Mouse (Mus musculus) splenic B cell, adult 2 months (primary cell): Measurements from ENCODE around the gene Gm20388.
A peak's percentile ranks its signal among the peaks of the same experiment; 100 is the strongest.

Experiments
- DNase-seq: peaks from one replicate; pipeline ENCODE4 v3.0.0-alpha.2; 2011; ENCODE audit warnings: low read depth, low spot score
- H3K27me3 ChIP-seq: 2 replicates; pipeline ENCODE4 v1.6.1; 2012; ENCODE audit warnings: mild to moderate bottlenecking, low read length, moderate library complexity, mixed read lengths; ENCODE audit not compliant: control insufficient read depth, poor library complexity, insufficient read depth, severe bottlenecking
- H3K36me3 ChIP-seq: 2 replicates; pipeline ENCODE4 v1.6.1; 2012; ENCODE audit warnings: mild to moderate bottlenecking, low read length, moderate library complexity, mixed read lengths; ENCODE audit not compliant: control insufficient read depth, poor library complexity, insufficient read depth, severe bottlenecking

Gm20388 gene

DNA sequence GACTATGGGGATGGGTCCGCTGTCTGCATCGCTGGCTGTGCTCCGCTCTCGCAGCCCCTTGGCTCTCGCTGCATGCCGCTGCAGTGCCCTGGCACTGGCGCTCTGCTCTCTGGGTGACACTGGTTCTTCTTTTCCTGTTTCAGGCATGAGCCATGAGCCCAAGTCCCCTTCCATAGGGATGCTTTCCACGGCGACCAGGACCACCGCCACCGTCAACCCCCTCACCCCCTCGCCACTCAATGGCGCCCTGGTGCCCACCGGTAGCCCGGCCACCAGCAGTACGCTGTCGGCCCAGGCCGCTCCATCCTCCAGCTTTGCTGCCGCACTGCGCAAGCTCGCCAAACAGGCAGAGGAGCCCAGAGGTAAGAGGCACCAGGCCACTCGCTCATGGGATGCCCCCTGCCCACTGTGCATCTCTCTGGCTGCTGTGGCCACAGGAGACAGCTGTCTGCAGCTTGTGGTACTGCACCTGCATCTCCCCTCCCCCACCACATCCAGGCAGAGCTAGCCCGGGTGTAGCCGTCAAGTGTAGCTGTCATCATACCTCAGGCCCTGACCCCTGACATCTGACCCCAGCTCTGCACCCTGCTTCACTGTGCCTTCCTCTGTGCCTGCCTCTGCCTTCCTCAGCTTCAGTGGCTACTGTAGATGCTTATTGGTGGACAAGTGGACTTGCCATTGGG is 642.9 kb downstream of the Gm20388 start:
- DNase-seq = no peak
- Histone ChIP-seq H3K36me3 (peaks cover 2% of the 10 kb centered on the region; the same call in 1 of the 2 replicates), H3K27me3 (no peaks in the 10 kb centered on the region)

DNA sequence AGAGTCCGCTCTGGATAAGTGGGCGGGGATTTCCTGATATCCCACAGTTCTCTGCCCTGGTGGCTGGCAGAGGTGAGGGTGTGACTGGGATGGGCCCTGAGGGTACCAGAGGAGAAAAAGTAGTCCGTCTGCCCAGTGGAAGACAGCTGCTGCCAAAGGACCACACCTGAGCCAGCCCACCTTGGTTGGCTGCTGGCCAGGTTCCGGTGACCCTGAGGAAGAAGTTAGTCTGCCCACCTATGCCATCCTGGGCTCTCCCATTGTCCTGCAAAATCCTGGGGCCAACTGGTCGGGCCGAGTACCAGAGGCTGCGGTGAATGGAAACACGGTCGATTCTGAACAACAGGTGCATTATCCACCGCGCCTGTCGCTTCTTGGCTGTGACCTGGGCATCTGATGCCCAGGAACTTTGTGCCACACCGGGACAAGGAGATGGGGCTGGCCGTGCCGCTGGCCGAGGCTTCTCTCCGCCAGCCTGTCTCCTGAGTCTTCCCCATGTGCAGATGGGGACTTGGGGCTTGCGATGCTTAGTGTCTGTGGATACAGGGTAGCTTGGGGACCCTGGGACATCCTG is 643.9 kb downstream of the Gm20388 start:
- H3K36me3 ChIP-seq = peaks cover 2% of the 10 kb centered on the region; the same call in 1 of the 2 replicates
- no peaks in the 10 kb centered on the region for H3K27me3 ChIP-seq
- no peak for DNase-seq

DNA sequence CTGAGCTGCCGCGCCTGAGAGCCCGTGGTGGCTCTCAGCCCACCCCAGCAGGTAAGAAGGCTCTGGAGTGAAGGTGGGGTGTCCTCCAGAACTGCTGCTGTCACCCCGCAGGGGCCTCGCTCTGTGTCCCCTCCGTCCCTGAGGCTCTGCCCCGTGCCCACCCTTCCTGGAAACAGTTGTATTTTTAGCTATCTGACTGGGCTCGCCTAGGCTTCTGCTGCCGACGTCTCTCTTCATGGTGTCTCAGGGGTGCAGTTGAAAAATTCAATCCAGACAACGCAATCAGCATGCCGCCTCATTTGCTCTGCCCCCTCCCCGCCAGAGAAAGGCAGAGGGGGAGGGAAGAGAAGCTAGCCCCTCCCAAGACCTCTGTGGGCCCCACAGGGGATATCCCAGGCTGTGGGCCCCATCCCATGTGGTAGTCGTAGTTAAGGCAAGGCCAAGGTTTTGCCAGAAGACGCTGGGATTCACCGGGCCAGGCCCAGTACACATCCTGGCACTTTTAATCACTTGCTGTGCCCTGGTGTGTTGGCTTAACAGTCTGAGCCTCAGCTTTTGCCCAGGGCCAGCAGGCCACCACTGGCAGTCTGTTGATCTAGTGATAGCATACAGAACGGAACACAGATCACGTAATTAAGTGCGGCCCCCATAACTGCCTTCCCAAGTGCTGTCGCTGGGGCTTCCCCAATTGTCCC is 645.7 kb downstream of the Gm20388 start:
- DNase-seq = no peak
- Histone ChIP-seq H3K27me3 (no peaks in the 10 kb centered on the region), H3K36me3 (peaks cover 4% of the 10 kb centered on the region)

DNA sequence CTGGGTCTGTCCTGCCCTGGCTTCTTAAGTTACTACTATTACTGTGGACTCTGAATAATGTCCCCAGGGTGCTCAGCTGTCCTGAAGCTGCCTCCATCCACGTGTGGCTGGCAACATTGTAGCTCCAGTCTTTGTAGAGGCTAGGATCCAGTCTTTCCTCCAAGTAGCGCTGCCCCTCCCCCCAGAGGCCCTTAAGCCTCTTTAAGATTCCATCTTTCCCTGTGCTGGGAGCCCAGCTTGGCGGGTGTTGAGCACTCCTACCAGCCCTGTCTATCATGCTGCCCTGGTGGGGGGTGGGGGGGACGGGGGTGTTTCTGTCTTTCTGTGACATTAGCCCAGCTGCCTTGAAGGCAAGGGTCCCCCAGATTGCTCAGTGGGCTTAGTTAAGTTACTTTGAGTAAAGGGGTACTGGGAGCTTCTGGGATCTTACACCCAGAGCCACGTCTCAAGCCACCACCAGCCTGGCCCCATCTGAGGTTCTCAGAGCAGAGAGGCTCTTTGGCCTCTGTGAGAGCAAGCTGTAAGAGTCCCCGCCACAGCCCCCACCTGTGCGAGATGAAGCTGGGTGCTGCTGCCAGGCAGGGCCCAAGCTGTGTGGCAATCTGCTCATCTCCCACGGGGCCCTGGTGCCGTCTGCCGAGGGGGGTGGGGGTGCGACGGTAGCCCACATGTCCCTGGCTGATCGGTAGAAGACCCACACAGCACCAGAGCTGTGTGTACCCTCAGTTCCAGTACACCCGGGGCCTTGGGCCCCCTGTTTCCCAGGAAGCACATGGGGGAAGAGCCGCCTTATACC is 646.7 kb downstream of the Gm20388 start:
- no peak for DNase-seq
- peaks cover 4% of the 10 kb centered on the region for H3K36me3 ChIP-seq

DNA sequence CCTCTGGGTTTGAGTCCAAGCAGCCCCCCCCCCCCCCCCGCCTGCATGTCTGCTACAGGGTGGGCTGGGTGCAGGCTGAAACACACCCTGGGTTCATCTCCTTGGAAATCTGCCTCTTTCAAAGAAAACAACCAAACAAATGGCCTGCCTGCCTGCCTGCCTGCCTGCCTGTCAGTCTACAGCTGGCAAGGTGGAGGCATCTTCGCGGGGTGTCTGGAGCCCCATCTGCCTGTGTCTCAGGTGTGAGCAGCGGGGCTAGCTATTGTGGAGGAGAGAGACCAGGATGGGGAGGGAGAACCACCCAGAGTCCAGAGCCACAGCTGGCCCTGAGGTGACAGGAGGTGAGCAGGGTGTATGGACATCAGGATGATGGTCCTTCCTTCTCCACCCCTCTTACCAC is 647.5 kb downstream of the Gm20388 start:
- no peak for DNase-seq
- no peaks in the 10 kb centered on the region for H3K27me3 ChIP-seq

More for the DNA sequence above, 646.7 kb downstream of the Gm20388 start:
- H3K27me3 ChIP-seq = no peaks in the 10 kb centered on the region

DNA sequence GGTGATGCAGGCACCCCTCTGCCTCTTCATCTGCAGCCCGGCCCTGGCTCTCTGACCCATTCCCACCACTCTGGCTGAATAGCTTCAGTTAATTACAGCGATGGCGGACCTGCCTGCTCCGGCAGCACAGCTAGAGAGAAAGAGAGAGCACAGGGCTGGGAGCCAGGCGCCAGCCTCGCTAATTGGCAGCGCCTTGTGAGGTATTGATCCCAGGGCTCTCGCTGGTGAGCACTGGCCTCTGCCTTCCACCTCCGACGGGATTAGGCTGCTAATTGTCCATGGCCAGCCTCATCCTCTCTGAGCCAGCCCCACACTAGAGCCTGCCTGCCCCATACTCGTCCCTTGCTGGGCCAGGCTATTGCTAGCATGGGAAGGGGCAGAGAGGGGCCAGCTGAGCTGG is 649.0 kb downstream of the Gm20388 start:
- Histone ChIP-seq H3K27me3 (no peaks in the 10 kb centered on the region), H3K36me3 (peaks cover 4% of the 10 kb centered on the region)
- no peak for DNase-seq

More for the DNA sequence above, 647.5 kb downstream of the Gm20388 start:
- H3K36me3 ChIP-seq = peaks cover 4% of the 10 kb centered on the region

DNA sequence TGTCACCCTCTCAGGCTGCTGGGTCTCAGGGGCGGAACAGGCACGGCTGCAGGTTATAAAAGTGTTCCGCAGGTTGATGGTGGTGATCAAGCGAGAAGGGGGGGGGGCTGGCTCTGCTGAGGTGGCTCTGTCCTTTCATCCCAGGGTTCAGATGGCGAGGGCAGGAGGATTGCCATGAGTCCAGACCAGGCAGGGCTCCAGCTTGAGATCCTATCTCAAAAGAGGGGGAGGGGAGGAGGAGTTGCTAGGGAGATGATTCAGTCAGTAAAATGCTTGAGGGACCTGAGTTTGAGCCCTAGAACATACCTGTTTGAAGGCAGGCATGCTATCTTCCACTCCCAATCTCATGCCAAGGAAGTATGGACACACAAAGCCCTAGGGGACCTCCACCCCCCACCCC is 649.9 kb downstream of the Gm20388 start:
- DNase-seq = no peak
- peaks cover 4% of the 10 kb centered on the region for H3K36me3 ChIP-seq
- H3K27me3 ChIP-seq = no peaks in the 10 kb centered on the region

DNA sequence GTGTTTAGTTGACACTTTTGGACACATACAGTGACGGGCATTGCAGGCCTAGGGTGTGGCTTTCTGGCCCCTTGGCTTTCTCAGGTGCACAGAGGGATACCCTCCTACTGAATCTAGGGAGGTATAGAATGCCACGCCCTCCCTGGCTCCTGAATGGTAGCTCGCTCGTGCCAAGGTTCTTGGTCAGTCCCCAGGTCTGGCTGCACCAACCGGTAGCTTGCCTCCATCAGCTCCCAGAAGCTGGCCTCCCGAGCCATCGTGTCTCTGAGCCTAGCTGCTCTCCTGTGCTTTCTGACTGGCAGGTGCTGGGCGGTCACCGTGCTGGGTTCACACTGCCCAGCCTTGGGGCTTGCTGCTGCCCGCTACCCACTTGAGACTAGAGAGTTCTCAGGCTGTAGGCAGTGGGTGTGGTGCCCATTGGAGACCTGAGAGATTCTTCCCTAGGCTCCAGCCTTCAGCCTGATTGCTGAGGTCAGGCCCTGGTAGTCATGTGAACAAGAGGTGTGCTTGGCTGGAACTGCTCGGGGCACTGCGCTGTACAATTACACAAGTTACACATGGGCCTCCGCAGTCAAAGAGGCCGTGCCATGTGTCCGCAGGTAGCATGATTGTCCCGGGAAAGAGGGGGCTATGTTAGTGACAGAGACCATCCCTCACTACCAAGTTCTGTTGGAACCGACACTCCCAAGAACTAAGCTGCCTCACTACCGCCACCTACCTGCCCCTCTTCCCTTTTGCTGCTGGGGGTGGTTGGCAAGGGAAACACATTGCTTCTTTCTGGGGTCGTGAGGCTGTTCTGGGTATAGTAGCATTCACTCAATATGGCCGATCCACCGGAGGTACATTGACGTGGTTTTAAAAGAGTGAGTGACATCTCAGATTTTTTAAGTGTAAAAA is 651.1 kb downstream of the Gm20388 start:
- Histone ChIP-seq H3K27me3 (no peaks in the 10 kb centered on the region), H3K36me3 (peaks cover 6% of the 10 kb centered on the region; the same call in 1 of the 2 replicates)
- DNase-seq = peak; percentile 39

DNA sequence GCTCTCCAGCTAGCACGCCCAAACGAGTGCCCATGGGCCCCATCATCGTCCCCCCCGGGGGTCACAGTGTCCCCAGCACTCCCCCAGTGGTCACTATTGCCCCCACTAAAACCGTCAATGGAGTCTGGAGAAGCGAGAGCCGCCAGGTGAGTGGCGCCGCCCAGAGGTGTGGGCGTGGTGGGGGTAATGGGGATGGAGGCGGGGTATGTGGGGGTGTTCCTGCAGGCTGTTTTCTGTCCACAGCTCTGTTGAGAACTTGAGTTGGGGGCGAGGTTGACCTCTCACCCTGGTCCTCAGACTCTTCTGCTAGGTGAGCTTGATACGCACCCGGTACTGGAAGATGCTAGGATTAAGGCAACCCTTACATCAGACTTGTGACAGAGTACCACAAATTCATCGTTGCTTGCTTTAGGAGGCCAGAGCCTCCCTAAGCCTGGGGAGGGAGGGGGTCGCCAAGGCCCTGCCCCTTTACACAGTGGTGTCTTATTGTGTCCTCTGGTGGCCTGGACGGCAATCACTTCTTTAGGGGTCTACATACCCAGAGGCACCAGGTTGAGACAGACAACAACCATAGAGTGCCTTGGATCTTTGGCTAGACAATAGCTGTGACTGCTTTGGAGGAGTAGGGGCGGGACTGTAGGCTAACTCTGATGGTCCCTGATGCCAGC is 652.2 kb downstream of the Gm20388 start:
- Histone ChIP-seq H3K36me3 (peaks cover 16% of the 10 kb centered on the region), H3K27me3 (no peaks in the 10 kb centered on the region)
- DNase-seq = no peak

DNA sequence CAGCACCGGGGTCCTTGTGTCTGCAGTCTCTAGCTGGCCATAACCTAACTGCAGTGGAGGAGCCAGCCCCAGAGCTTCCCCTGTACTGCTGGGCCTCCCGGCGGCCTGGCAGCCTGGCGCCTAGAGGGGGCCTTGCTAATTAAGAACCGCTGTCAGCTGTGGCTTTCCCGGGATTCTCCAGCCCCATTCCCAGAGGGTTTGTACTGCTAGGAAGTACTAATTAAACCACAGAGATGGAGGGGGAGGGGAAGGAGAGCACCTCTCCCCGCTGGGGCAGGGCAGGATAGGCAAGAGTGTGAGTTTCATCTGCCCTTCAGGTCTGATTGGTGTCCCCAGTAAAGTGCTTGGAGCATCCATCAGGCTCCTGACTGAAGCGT is 652.7 kb downstream of the Gm20388 start:
- H3K27me3 ChIP-seq = no peaks in the 10 kb centered on the region
- DNase-seq = no peak
- peaks cover 19% of the 10 kb centered on the region for H3K36me3 ChIP-seq

DNA sequence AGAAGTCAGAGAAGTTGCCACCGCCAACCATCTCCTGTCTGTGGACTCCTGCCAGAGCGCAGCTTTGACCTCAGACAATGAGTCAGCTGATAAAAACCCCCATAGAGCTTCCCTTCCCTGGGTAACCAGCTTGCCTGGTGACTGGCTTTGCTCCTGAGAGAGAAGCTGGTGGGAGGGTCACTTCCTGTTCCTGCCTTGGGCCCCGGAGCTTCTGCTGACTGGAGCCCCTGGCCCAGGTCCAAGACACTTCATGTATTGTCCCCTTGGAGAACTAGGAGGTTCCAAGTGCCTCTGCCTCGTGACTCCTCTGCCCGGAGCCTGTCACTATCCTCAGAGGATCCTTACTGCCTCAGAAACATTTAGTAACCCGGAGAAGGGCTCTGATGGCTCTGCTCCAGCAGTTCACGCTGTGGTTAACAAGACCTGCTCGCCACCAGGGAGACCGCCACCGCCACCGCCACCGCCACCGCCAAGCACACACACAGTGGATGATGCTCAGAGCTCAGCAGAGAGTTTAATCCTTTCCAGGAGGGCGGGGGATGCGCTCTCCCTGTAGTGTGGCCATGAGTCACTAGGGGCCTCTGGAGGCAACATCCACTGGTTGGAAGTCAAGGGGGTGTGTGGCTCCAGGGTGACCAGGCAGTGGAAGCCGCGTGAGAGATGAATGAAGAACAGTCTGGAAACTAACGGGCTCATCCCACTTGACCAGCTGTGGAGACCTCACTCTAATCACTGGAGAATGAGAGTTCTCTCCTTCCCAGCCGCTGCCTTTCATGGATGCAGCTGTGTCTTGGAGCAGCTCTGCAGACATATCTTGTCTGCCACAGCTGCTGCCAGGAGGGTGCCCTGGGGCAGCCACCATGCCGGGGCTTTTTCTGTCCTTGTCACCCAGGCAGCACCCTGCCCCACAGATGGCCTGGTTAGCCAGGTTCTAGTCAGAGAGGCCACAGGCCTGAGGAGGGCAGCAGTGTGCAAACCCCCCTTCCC is 653.5 kb downstream of the Gm20388 start:
- DNase-seq = peak; percentile 62
- no peaks in the 10 kb centered on the region for H3K27me3 ChIP-seq
- peaks cover 19% of the 10 kb centered on the region for H3K36me3 ChIP-seq

DNA sequence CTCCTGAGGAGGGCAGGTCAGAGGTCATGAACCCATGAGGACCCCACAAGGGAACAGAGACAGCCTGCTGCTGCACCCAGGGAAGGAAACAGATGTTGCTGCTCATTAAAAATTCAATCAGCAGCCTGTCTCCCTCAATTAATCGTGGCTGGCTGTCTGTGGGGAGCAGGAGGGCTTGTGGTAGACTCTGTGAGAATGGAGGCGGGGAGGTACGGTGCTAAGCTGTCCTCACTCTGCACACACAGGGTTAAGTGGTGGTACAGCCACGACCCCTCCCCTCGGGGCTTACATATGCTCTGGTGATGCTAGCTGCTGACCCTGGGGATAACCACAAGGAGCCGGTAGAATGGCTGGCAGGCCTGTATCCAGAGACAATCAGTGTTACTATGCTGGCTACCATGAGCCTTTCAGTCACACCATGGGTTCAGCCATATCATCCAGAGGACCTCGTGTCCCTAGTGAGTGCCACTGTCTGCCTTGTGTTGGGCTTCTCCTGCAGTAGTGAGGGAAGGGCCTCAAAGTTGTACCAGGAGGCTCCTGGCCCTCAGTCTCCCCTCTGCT is 654.6 kb downstream of the Gm20388 start:
- H3K27me3 ChIP-seq = no peaks in the 10 kb centered on the region
- peaks cover 19% of the 10 kb centered on the region for H3K36me3 ChIP-seq
- no peak for DNase-seq
